Comparison of ENCODE assay signal across 8 mouse cellular contexts in the genomic region with DNA sequence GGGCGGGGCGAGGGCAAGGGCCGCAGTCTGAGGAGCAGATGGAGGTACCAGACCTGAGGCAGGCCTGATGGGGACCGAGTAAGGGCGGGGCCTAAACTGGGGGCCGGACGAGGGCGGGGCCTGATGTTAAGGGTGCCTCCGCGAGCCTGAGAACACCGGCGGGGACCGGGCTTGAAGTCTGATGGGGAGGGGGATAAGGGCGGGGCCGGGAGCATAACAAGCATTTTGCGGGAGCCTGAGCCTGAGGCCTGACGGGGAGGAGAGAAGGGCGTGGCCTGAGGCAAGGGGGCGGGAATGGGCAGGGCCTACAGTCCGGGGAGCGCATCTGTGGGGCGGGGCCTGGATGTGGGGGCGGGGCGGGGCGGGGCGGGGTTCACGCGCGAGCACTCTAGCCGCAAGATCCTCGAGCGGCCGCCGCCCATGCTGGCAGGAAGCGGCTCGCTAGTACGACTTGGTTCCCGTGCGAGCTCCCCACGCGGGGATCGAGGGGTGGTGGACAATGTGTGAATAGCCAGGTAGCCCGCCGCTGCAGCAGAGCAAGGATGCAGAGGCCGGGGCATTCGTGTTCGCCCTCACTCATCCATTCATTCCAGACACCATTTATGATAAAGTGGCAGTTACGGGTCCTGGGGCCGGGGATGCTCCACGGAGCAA. TPM values are rescaled to one million over a fixed set of nuclear protein-coding genes. Genes with fewer than 3 reads are reported as not detected.
DNase-seq lines count a peak whose midpoint lies in the region; ATAC-seq and TF ChIP-seq lines count a peak whose summit lies in the region.

No protein-coding gene starts in this region.

- peak; percentile 98 for DNase-seq in ES-E14 (ENCODE audit: low read depth, low spot score)
- peak; percentile 98 for DNase-seq in cerebellum, adult 11-12 months
- peak; percentile 90 for DNase-seq in heart, postnatal 25 days (ENCODE audit: low spot score)
- peak; percentile 88 to 94 for DNase-seq in layer of hippocampus, adult 18-20 months (ENCODE audit: low spot score in 2 of 2)
- DNase-seq in lung, adult 18-20 months, result peak; percentile 96 to 97

- no peaks in the 10 kb centered on the region for H3K36me3 ChIP-seq in ES-E14 (ENCODE audit: control insufficient read depth, insufficient read depth, low read length, poor library complexity, severe bottlenecking)
- no peaks in the 10 kb centered on the region for H3K36me3 ChIP-seq in forebrain, embryonic 15.5 days
- no peaks in the 10 kb centered on the region for H3K36me3 ChIP-seq in neural tube, embryonic 14.5 days (ENCODE audit: control insufficient read depth, insufficient read depth, low read length)
- no peaks in the 10 kb centered on the region for H3K36me3 ChIP-seq in testis, adult 2 months (ENCODE audit: control insufficient read depth, insufficient read depth, low read length)

- under 1% methylated on average over 48 of the region's 50 CpGs for WGBS in forebrain, embryonic 15.5 days
- under 1% methylated on average over 28 of the region's 50 CpGs for WGBS in neural tube, embryonic 14.5 days

- H3K9me3 ChIP-seq in ES-E14 (ENCODE audit: control insufficient read depth, insufficient read depth, low read depth, low read length), result no peaks in the 10 kb centered on the region
- H3K9me3 ChIP-seq in forebrain, embryonic 15.5 days, result no peaks in the 10 kb centered on the region
- no peaks in the 10 kb centered on the region for H3K9me3 ChIP-seq in neural tube, embryonic 14.5 days (ENCODE audit: control insufficient read depth, low read length)

- no peaks in the 10 kb centered on the region for H3K27me3 ChIP-seq in forebrain, embryonic 15.5 days
- no peaks in the 10 kb centered on the region for H3K27me3 ChIP-seq in neural tube, embryonic 14.5 days (ENCODE audit: control insufficient read depth, insufficient read depth, low read length)
- H3K27me3 ChIP-seq in testis, adult 2 months (ENCODE audit: control insufficient read depth, insufficient read depth, low read length), result no peaks in the 10 kb centered on the region

- peak; percentile 97 for ATAC-seq in forebrain, embryonic 15.5 days (replicated peaks)
- ATAC-seq in neural tube, embryonic 14.5 days (ENCODE audit: low read depth), result peak; percentile 97

- H3K27ac ChIP-seq in ES-E14 (ENCODE audit: insufficient read depth, low read depth, low read length, poor library complexity, severe bottlenecking), result no peak overlapping the region
- peak overlapping the region; percentile 85 for H3K27ac ChIP-seq in forebrain, embryonic 15.5 days (replicated peaks)
- H3K27ac ChIP-seq in neural tube, embryonic 14.5 days (ENCODE audit: low read depth, low read length), result peak overlapping the region; percentile 64
- H3K27ac ChIP-seq in testis, adult 2 months (ENCODE audit: control insufficient read depth, insufficient read depth, low read depth, low read length), result peak overlapping the region; percentile 76

- in situ Hi-C loops in ES-E14 (cut with MboI; ENCODE audit: low sequenced_read_pairs in 2 of 2, unreplicated experiment in 2 of 2), result no loop called here

- intact Hi-C loops in heart, postnatal 25 days (cut with DNase I), result loop anchor here (5.0 kb wide), 1 partner anchor 68 kb away; no protein-coding TSS in a partner anchor

- H3K9ac ChIP-seq in ES-E14 (ENCODE audit: insufficient read depth, low read depth, low read length, poor library complexity, severe bottlenecking), result peak overlapping the region; percentile 49
- H3K9ac ChIP-seq in forebrain, embryonic 15.5 days (replicated peaks), result peak overlapping the region; percentile 78
- peak overlapping the region; percentile 89; the same call in 1 of the 2 replicates for H3K9ac ChIP-seq in neural tube, embryonic 14.5 days (replicated peaks; ENCODE audit: low read depth, low read length)

- H3K4me2 ChIP-seq in forebrain, embryonic 15.5 days (replicated peaks), result peak overlapping the region; percentile 89
- peak overlapping the region; percentile 81 for H3K4me2 ChIP-seq in neural tube, embryonic 14.5 days (ENCODE audit: low read depth, low read length)

- 0 out of 4 replicates have a peak, but pooled peaks cover 6% of the 10 kb centered on the region in 2 experiments for H3K4me1 ChIP-seq in ES-E14 (ENCODE audit: control insufficient read depth in 2 of 2, insufficient read depth in 2 of 2, low read length in 2 of 2, poor library complexity in 1 of 2)
- peaks cover 22% of the 10 kb centered on the region for H3K4me1 ChIP-seq in forebrain, embryonic 15.5 days
- H3K4me1 ChIP-seq in neural tube, embryonic 14.5 days (ENCODE audit: control insufficient read depth, insufficient read depth, low read length), result peaks cover 7% of the 10 kb centered on the region; the same call in 1 of the 2 replicates
- peaks cover 7% of the 10 kb centered on the region for H3K4me1 ChIP-seq in testis, adult 2 months (ENCODE audit: control insufficient read depth, insufficient read depth, low read length)

- peak overlapping the region; percentile 82 to 97 for H3K4me3 ChIP-seq in ES-E14 (ENCODE audit: insufficient read depth in 1 of 2, low read depth in 1 of 2, low read length in 2 of 2, poor library complexity in 1 of 2, severe bottlenecking in 1 of 2)
- peak overlapping the region; percentile 88 for H3K4me3 ChIP-seq in forebrain, embryonic 15.5 days
- H3K4me3 ChIP-seq in neural tube, embryonic 14.5 days (ENCODE audit: low read depth, low read length), result peak overlapping the region; percentile 77
- H3K4me3 ChIP-seq in testis, adult 2 months (ENCODE audit: control insufficient read depth, low read depth, low read length), result peak overlapping the region; percentile 89

- TF ChIP-seq CTCF in testis, adult 2 months (IDR thresholded peaks at IDR 0.05; ENCODE audit: control insufficient read depth, insufficient read depth, insufficient replicate concordance, low read depth, low read length), result no peak

- peak; percentile 40; the same call in 1 of the 2 replicates for TF ChIP-seq POLR2A in testis, adult 2 months (IDR thresholded peaks at IDR 0.05; ENCODE audit: control insufficient read depth, low read depth, low read length)

TF ChIP-seq in ES-E14, 5 proteins besides CTCF, POLR2A, EP300 and RAD21:
- TF ChIP-seq HCFC1 (IDR thresholded peaks at IDR 0.05; ENCODE audit: borderline replicate concordance, insufficient read depth, low read length) (no peak), CHD2 (IDR thresholded peaks at IDR 0.05; ENCODE audit: low read depth, low read length) (no peak), ZNF384 (IDR thresholded peaks at IDR 0.05; ENCODE audit: low read depth, low read length) (no peak), MAFK (IDR thresholded peaks at IDR 0.05; ENCODE audit: insufficient read depth, low read depth, low read length) (no peak), ZC3H11A (IDR thresholded peaks at IDR 0.05; ENCODE audit: borderline replicate concordance, low read depth, low read length) (no peak)

RNA-seq across cellular contexts. Expression of gene B4galt5, which starts 0.4 kb away (rescaled TPM):
- total RNA-seq in ES-E14 (2012; rRNA removed), result 40.5 and 61.7 TPM in 2 replicates
- 15.2 and 18.8 TPM in 2 replicates for polyA plus RNA-seq in forebrain, embryonic 15.5 days (2015; fragmentation: Nextera tagmentation; extraction: Ambion mirVana)
- 10 to 100 TPM; 12.7 to 14.6 TPM for total RNA-seq in heart, postnatal 25 days (2021)
- 10 to 100 TPM; 43.7 to 44.5 TPM for total RNA-seq in layer of hippocampus, adult 18-20 months (2021)
- 22.6 and 31.5 TPM in 2 replicates for polyA plus RNA-seq in neural tube, embryonic 14.5 days (2014; fragmentation: Nextera tagmentation; extraction: Ambion mirVana)
- polyA plus RNA-seq in testis, adult 2 months (2012; rRNA removed), result 5.4 and 5.8 TPM in 2 replicates
